Mouse (Mus musculus) spleen, adult 2 months (tissue): Measurements from ENCODE around the gene Sar1a.

ENCODE experiments used
- CTCF ChIP-seq: fragments of 200-500 bp; IDR thresholded peaks from 2 replicates; pipeline ENCODE4 v1.5.1; 2011; ENCODE audit warnings: mild to moderate bottlenecking, inconsistent platforms; ENCODE audit not compliant: insufficient read depth, insufficient read length, insufficient replicate concordance; ENCODE audit errors: extremely low read depth
- POLR2A ChIP-seq: fragments of 200-500 bp; IDR thresholded peaks from 2 replicates; pipeline ENCODE4 v1.6.1; 2011; ENCODE audit warnings: low read depth, low read length, inconsistent platforms

GRCm38 (mm10) chr10:61654691-61655090 lies 25.4 kb upstream of the Sar1a start:
- TF ChIP-seq CTCF (no peak), POLR2A (no peak)
